Mouse (Mus musculus) 416B (cell line): ENCODE measurements around the gene Tcaf3.

Source experiments
- DNase-seq: peaks from one replicate; pipeline ENCODE4 v3.0.0; 2011; ENCODE audit warnings: low read depth

Gene Tcaf3

GRCm38 (mm10) chr6:42597592-42597991 lies at the start of gene Tcaf3:
Tcaf3 (minus strand) TSS chr6:42597692.
- no peak for DNase-seq

DNA sequence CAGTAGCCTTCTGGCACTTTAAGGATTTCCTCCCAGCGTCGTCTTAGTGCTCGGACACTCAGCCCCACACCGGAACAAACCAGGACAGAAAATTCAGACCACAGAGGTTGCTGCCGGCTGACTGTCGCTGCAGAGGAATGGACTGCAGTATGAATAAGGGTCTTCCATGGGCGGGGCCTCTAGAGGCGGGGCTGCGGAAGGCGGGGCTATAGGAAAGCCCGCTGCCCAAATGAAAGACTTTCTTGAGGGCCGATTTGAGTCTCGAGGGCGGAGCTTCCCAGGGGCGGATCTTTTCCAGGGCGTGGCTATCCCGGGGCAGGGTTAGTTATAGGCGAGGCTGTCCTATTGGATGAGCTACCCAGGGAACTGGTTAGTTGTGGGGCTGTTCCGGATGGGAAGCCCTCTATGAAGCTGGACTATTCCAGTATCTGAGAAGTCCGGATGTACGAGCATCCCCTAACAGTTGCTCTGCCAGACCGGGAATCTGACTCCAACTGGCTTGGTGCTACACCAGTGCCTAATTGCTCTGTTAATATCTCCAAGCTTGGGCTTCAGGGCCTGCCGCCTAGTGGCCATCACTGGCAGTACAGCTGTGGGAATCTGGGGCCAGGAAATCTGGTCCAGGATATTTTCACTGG lies 47.5 kb upstream of the Tcaf3 start, which contains the start of gene Tcaf2:
TSS of gene Tcaf2 (minus strand) at position 343 of the 638 bp plus-strand sequence.
- DNase-seq, result peak; percentile 16

- no peak for DNase-seq
These were observed 36.9 kb upstream of the Tcaf3 start for GRCm38 (mm10) chr6:42634393-42634792.

- peak; percentile 9 for DNase-seq
These were observed 33.9 kb upstream of the Tcaf3 start for GRCm38 (mm10) chr6:42631395-42631794.

- no peak for DNase-seq
These were observed 19.4 kb upstream of the Tcaf3 start for GRCm38 (mm10) chr6:42616904-42617303.

GRCm38 (mm10) chr6:42612218-42612617 lies 14.7 kb upstream of the Tcaf3 start:
- peak; percentile 49 for DNase-seq

- DNase-seq, result no peak
These were observed 13.5 kb upstream of the Tcaf3 start for GRCm38 (mm10) chr6:42610954-42611522.

GRCm38 (mm10) chr6:42593138-42593882 lies 4.2 kb downstream of the Tcaf3 start:
- DNase-seq, result no peak

- DNase-seq, result no peak
These were observed 10.9 kb downstream of the Tcaf3 start for GRCm38 (mm10) chr6:42586569-42586968.

- DNase-seq, result peak; percentile 47
These were observed 14.0 kb downstream of the Tcaf3 start for GRCm38 (mm10) chr6:42583488-42583872.

DNA sequence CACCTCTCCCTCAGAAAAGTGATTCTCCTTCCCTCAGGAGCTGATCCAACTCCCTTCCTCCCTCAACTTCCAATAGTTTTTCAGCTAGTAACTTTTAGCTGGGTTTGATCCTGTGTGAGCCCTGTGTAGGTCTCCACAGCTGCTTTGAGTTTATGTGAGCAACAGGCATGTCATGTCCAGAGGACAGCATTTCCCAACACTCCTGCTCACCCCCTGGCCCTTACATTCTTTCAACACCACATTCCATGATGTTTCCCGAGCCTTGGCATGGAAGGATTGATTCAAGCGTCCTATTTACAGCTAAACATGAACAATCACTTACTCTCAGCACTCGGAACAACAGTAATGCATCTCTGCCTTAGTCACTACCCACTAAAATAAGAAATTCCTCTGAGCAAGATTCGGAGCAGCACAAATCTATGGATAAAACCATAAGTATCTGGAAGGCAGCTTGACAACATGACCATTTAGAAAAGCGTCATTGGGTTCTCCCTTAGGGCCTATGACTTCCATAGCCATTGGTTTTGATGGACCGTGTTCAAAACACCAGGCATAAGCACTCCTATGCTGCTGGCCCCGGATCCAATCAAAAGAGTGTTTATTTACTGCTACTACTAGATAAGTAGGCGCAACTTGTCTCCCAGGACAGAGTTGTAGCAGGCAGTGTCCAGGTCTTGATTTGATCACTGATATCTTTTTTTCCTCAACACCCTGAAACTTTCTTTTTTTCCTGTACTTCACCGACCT lies 14.6 kb downstream of the Tcaf3 start:
- DNase-seq, result no peak

DNA sequence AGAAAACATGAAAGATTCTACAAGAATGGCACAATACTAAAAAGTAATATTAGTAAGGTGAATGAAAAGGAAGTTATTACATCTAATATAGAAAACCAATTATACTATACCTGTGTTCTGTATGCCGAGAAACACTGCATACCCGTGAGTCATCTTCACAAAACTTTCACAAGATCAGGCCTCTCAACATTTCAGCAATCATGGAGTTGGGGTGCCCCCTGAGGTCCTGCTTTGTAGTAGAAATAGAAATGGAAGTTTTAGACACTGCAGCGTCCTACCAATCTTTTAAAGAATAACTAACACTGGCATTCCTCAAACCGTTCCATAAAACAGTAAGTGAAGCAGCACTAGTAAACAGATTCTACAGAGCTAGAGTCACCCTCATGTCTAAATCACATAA lies 18.8 kb downstream of the Tcaf3 start:
- DNase-seq, result no peak

DNA sequence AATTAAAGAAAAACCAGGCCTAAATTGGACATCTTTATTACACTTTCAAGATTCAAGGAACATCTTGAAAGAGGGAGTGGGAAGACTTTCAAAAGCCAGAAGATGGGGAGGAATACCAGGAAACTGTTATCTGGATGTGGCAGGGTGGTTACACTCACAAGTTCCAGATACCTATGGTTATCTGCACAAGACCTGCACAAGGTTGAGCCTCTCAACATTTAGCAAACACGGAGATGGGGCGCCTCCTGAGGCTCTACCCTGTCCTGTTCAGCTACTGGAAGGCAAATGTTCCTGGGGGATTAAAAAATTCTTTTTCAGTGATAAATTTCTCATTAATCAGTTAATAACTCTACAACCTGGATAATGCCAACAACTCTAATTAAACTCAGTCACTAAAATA lies 20.1 kb downstream of the Tcaf3 start:
- no peak for DNase-seq

- DNase-seq, result no peak
These were observed 29.3 kb downstream of the Tcaf3 start for GRCm38 (mm10) chr6:42568205-42568604.

DNA sequence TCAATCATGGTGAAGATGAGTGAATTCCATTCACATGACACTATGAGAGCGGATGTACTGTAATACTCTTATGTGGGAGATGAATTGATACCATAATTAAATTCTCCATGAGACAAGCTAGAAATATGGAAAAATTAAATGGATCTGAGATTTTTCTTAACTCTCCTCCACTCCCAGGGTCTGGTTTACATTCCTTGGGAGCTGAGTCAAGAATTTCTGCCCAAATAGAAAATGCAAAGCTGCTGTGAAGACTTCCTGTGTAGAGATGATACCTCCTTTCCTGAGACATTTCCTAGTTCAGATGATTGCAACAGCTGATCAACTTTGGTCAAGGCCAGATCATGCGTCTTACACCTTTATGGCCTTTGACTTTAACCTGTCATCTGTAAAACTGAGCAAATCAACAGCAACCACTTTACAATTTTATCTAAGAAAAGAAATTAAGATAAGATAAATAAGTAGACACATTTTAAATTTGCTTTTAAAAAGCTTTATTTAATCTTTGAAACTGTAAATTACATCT lies 31.4 kb downstream of the Tcaf3 start:
- DNase-seq, result no peak

DNA sequence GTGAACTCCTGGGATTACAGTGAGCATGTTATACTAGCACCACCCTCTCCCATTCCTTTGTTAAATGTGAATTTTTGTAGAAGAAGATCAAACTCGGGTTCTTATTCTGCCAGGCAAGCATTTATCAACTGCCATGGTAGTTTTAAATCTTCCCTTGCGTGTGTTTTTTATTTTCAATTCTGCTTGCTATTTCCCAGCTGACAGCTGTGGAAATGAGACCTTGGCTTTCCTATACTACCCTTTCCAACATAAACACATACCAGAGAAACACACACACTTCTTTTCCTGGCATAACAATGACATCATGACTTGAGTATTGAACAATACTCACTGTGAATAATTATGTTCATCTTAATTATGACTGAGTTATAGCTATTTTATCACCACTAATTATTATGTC lies 35.2 kb downstream of the Tcaf3 start:
- DNase-seq, result no peak

DNA sequence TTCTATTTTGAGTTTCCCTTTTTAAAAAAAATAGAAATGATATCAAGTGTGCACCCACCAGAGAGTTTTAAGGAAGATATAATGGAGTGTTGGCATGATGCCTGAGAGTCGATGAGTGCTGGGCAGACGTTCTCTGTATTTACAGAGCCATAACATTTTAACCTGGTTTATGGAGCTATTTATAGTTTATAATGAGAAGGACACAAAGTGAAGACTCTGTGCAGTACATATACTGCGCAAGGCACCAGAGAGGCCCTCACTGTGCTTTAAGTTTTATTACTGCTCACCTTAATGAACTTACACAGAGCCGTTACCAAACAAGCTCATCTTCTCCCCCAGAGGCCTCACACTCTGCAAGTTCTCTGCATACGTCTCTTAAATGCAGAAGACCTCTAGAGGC lies 36.6 kb downstream of the Tcaf3 start:
- no peak for DNase-seq

DNA sequence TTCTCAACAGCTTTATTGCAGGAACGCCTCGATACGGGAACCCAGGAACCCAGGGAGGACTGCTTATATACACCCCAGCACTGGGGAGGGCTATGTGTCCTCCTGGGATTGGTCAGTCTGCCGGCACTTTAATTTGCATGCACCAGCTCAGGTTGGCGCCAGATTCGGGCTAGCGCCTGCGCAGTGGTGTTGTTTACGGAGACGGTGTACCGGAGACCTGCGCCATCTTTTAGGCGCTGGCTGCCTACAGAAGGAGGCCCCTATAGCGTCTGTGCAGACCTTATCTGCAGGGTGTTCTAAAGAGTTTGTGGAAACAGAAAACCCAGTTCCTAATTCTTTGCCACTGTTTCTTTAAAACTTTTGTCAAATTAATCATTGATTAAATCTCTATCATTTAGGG lies 38.9 kb downstream of the Tcaf3 start:
- no peak for DNase-seq

- DNase-seq, result no peak
These were observed 50.0 kb downstream of the Tcaf3 start, which contains the start of gene Olfr455 for GRCm38 (mm10) chr6:42547461-42547860. Olfr455 (minus strand) TSS chr6:42547587.

- no peak for DNase-seq
These were observed 51.3 kb downstream of the Tcaf3 start for GRCm38 (mm10) chr6:42546180-42546579.

DNA sequence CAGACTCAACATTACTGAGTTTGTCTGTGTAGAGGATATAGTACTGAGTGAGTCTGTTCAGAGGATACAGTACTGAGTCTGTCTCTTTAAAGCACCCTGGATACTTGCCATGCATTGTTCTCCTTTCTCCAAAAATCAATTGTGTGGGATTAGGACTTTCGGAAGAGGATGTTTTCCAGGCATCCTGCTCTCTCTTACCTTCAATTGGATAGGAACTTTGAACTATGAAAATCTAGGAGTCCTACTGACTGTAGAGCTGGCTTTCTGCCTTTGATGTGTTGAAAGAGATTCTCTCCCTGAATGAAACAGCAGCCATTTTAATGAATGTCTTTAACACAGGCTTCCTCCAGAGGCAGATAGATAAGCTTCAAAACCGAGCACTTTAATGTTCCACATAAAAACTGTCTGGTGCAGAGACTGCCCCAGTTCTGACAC lies 52.0 kb downstream of the Tcaf3 start:
- no peak for DNase-seq

DNA sequence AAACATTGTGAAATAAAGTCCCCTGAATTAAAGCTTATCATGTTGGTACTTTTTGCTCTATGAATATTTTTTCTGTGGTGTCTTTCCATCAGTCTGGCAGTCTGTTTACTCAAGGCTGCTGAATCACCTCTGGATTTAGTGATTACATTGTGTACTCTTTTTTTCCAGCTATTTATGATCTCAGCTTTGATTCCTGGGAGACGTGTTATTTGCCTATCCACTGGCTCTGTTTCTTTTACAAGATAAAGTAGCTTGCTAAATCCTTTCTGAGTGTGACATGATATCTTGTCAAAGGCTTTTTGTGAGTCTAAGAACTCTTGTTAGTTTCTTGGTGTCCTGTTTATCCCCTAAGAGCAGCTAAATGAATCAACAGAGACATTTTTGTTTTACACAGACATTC lies 52.6 kb downstream of the Tcaf3 start:
- DNase-seq, result no peak
